Mouse (Mus musculus) lung, embryonic 15.5 days (tissue): Measurements from ENCODE around the gene Atp6v1a. TPM values are rescaled to one million over a fixed set of nuclear protein-coding genes. Genes with fewer than 3 reads are reported as not detected.

Experiments
- ATAC-seq: fragments of 200-750 bp; cut with Nextera tagmentation; 2 replicates; pipeline ENCODE4 v1.8.0; 2017; ENCODE audit warnings: moderate number of reproducible peaks, borderline replicate concordance; ENCODE audit not compliant: low FRiP score, low TSS enrichment; ENCODE audit errors: extremely low read depth
- H3K27ac ChIP-seq: fragments of 300-500 bp; sonication (generic); 2 replicates; pipeline ENCODE4 v1.5.1; 2015; ENCODE audit warnings: moderate library complexity, mild to moderate bottlenecking, inconsistent platforms
- H3K27me3 ChIP-seq: fragments of 300-500 bp; sonication (generic); 2 replicates; pipeline ENCODE4 v1.6.1; 2015; ENCODE audit warnings: inconsistent platforms
- H3K36me3 ChIP-seq: fragments of 300-500 bp; sonication (generic); 2 replicates; pipeline ENCODE4 v1.6.1; 2015; ENCODE audit warnings: inconsistent platforms
- H3K4me1 ChIP-seq: fragments of 300-500 bp; sonication (generic); 2 replicates; pipeline ENCODE4 v1.6.1; 2015; ENCODE audit warnings: inconsistent platforms
- H3K4me2 ChIP-seq: fragments of 300-500 bp; sonication (generic); 2 replicates; pipeline ENCODE4 v1.6.1; 2015; ENCODE audit warnings: inconsistent platforms, mild to moderate bottlenecking, moderate library complexity
- H3K4me3 ChIP-seq: fragments of 300-500 bp; sonication (generic); 2 replicates; pipeline ENCODE4 v1.5.1; 2015; ENCODE audit warnings: mild to moderate bottlenecking, inconsistent platforms
- H3K9ac ChIP-seq: fragments of 300-500 bp; sonication (generic); 2 replicates; pipeline ENCODE4 v1.6.1; 2015; ENCODE audit warnings: inconsistent platforms
- H3K9me3 ChIP-seq: fragments of 300-500 bp; sonication (generic); 2 replicates; pipeline ENCODE4 v1.6.1; 2016; ENCODE audit warnings: inconsistent platforms
- WGBS: fragments of 180-500 bp; shearing (Covaris S2); methylation state at CpG from one replicate; pipeline ENCODE4 v1.1.7; 2015; 5-methylcytosine and 5-hydroxymethylcytosine counted together
- polyA plus RNA-seq: library from polyadenylated mRNA; unstranded; fragments of >200 nt; fragmentation: Nextera tagmentation; extraction: Ambion mirVana; gene quantifications from 2 replicates; pipeline ENCODE4 v1.2.1, GENCODE M21; 2015

The Atp6v1a gene
- polyA plus RNA-seq, 1 experiment from 2014 or later = 49.6 TPM

DNA sequence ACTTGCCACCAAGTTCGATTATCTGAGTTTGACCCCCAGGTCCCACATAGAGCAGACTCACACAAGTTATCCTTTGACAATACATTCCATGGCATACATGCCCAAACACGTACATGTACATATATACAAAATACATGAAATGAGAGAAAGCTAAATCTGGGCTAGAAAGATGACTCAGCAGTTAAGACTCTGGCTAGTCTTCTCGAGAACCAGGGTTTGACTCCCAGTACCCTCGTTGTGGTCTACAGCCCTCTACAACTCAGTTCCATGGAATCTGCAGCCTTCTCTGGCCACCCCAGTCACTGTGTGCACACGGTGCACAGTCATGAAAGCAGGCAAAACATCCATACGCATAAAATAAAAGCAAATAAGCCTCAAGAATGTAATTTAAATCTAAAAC, 87.1 kb downstream of the Atp6v1a start:
- Histone ChIP-seq H3K36me3 (no peaks in the 10 kb centered on the region), H3K27ac (no peak overlapping the region), H3K4me1 (no peaks in the 10 kb centered on the region), H3K9me3 (no peaks in the 10 kb centered on the region), H3K4me3 (no peak overlapping the region), H3K9ac (no peak overlapping the region), H3K4me2 (no peak overlapping the region), H3K27me3 (no peaks in the 10 kb centered on the region)
- ATAC-seq = no peak
- WGBS = 81% methylated on average over 6 of the region's 6 CpGs

DNA sequence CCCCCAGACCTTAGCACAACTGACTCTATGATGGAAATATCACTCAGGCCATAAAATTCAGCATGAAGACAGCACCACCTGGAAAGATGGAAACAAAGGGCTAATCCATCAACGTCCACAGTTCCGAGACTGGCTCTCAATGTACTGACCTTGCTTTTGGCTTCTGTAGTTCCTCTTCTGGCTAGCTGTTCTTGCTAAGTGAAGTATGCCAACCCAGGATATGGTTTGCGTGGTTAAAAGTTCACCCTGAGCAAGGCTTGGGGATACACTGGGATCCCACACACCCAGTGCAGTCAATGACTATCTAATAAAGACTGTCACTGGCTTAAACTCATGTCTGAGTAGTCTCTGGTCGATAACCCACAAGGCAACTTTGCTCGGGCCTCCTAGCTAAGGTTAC, 89.4 kb downstream of the Atp6v1a start:
- no peak overlapping the region for H3K4me3 ChIP-seq
- H3K27me3 ChIP-seq = no peaks in the 10 kb centered on the region
- H3K9ac ChIP-seq = no peak overlapping the region
- no peak overlapping the region for H3K4me2 ChIP-seq
- no peaks in the 10 kb centered on the region for H3K4me1 ChIP-seq
- H3K36me3 ChIP-seq = no peaks in the 10 kb centered on the region
- no peaks in the 10 kb centered on the region for H3K9me3 ChIP-seq
- 68% methylated on average over 5 of the region's 5 CpGs for WGBS
- H3K27ac ChIP-seq = no peak overlapping the region
- no peak for ATAC-seq

DNA sequence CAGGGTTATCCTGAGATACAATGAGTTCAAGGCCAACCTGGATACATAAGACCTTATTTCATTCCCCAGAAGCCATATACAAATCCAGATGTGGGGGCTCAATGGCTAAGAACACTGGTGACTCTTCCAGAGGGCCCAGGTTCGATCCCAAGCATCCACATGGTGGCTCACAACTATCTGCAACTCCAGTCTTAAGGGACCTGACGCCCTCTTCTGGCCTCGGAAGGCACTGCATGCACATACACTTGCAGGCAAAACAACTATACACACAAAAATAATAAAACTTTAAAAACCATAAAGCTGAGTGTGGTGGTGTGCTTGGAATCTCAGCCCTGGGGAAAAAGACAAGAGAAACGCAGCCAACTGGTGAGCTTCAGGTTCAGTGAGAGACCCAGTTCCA, 100.4 kb downstream of the Atp6v1a start:
- H3K4me2 ChIP-seq = no peak overlapping the region
- no peak overlapping the region for H3K9ac ChIP-seq
- H3K4me1 ChIP-seq = no peaks in the 10 kb centered on the region
- H3K36me3 ChIP-seq = no peaks in the 10 kb centered on the region
- no peaks in the 10 kb centered on the region for H3K27me3 ChIP-seq
- H3K9me3 ChIP-seq = no peaks in the 10 kb centered on the region
- no peak overlapping the region for H3K27ac ChIP-seq
- WGBS = 87% methylated on average over 4 of the region's 4 CpGs
- no peak for ATAC-seq
- H3K4me3 ChIP-seq = no peak overlapping the region

Other genes with a start within 250 kb of the Atp6v1a start
- 11.0 and 15.5 TPM in 2 replicates for gene Ccdc191, start 249.9 kb downstream of the Atp6v1a start, polyA plus RNA-seq
- gene Qtrt2, start 212.9 kb downstream of the Atp6v1a start, polyA plus RNA-seq = 26.2 and 33.4 TPM in 2 replicates
- gene Zdhhc23, start 159.9 kb downstream of the Atp6v1a start, polyA plus RNA-seq = 1.4 TPM in 2 replicates
- 6.7 and 7.0 TPM in 2 replicates for gene Gramd1c, start 76.4 kb downstream of the Atp6v1a start, polyA plus RNA-seq
- 113 and 115 TPM in 2 replicates for gene Naa50, start 125 bp upstream of the Atp6v1a start, polyA plus RNA-seq
- 3.3 and 3.6 TPM in 2 replicates for gene Usf3, start 33.5 kb upstream of the Atp6v1a start, polyA plus RNA-seq
- gene Sidt1, start 193.5 kb upstream of the Atp6v1a start, polyA plus RNA-seq = 0.20 and 0.33 TPM in 2 replicates
- gene Spice1, start 207.4 kb upstream of the Atp6v1a start, polyA plus RNA-seq = 28.4 and 33.5 TPM in 2 replicates